Mouse (Mus musculus) testis, postnatal 10 days (tissue): ENCODE data around the gene F930015N05Rik.

Experiments
- DNase-seq: peaks from one replicate; pipeline ENCODE4 v3.0.0; 2021; ENCODE audit warnings: low spot score

F930015N05Rik gene

GRCm38 (mm10) chr11:64436412-64436727, at the start of gene F930015N05Rik:
Gene F930015N05Rik (minus strand): TSS chr11:64436653.
- no peak for DNase-seq

GRCm38 (mm10) chr11:64481445-64481844, 45.0 kb upstream of the F930015N05Rik start:
- DNase-seq = no peak

- DNase-seq = no peak
These were observed 37.2 kb upstream of the F930015N05Rik start for GRCm38 (mm10) chr11:64473679-64474078.

GRCm38 (mm10) chr11:64470689-64471088, 34.2 kb upstream of the F930015N05Rik start:
- no peak for DNase-seq

GRCm38 (mm10) chr11:64468737-64469136, 32.3 kb upstream of the F930015N05Rik start:
- DNase-seq = no peak

- no peak for DNase-seq
These were observed 25.3 kb upstream of the F930015N05Rik start for GRCm38 (mm10) chr11:64461746-64462145.

- DNase-seq = no peak
These were observed 12.3 kb upstream of the F930015N05Rik start for GRCm38 (mm10) chr11:64448586-64449315.

GRCm38 (mm10) chr11:64445227-64445626, 8.8 kb upstream of the F930015N05Rik start:
- no peak for DNase-seq

GRCm38 (mm10) chr11:64442701-64443100, 6.2 kb upstream of the F930015N05Rik start:
- no peak for DNase-seq

- DNase-seq = no peak
These were observed 5.7 kb upstream of the F930015N05Rik start for GRCm38 (mm10) chr11:64442119-64442518.

GRCm38 (mm10) chr11:64438909-64439308, 2.5 kb upstream of the F930015N05Rik start:
- DNase-seq = no peak

- DNase-seq = no peak
These were observed 1.3 kb upstream of the F930015N05Rik start for GRCm38 (mm10) chr11:64437721-64438120.

GRCm38 (mm10) chr11:64436791-64437298, 392 bp upstream of the F930015N05Rik start:
- no peak for DNase-seq

- DNase-seq = peak; percentile 65
These were observed 674 bp downstream of the F930015N05Rik start for GRCm38 (mm10) chr11:64435546-64436411.

- DNase-seq = peak; percentile 75
These were observed 1.6 kb downstream of the F930015N05Rik start, which contains the start of gene Hs3st3a1 for GRCm38 (mm10) chr11:64434611-64435545. Gene Hs3st3a1 (plus strand): TSS chr11:64435332.

- no peak for DNase-seq
These were observed 17.5 kb downstream of the F930015N05Rik start for GRCm38 (mm10) chr11:64418969-64419368.

- DNase-seq = no peak
These were observed 35.8 kb downstream of the F930015N05Rik start for GRCm38 (mm10) chr11:64400534-64401093.

GRCm38 (mm10) chr11:64397612-64398011, 38.8 kb downstream of the F930015N05Rik start:
- no peak for DNase-seq

GRCm38 (mm10) chr11:64396949-64397348, 39.5 kb downstream of the F930015N05Rik start:
- no peak for DNase-seq

GRCm38 (mm10) chr11:64396331-64396881, 40.0 kb downstream of the F930015N05Rik start:
- no peak for DNase-seq

- no peak for DNase-seq
These were observed 50.1 kb downstream of the F930015N05Rik start for GRCm38 (mm10) chr11:64386333-64386732.
